In genomic region chr15:7823886-7824285, GRCm38 (mm10) we compare ENCODE assay signal across 26 mouse cellular contexts. TPM values are rescaled to one million over a fixed set of nuclear protein-coding genes. Genes with fewer than 3 reads are reported as not detected.
A peak's percentile ranks its signal among the peaks of the same experiment; 100 is the strongest.
DNase-seq lines count a peak whose midpoint lies in the region; ATAC-seq and TF ChIP-seq lines count a peak whose summit lies in the region.
"Had no signal": no experiment of that assay in that cellular context is flagged by ENCODE, and none has a peak within 500 bp of the region (broad histone marks: within the 10 kb centered on the region; RNA-seq: fewer than 3 reads in every experiment).

No protein-coding gene starts in this region.

- intact Hi-C loops in heart, postnatal 25 days (cut with DNase I), result no loop called here

- H3K36me3 ChIP-seq in heart, embryonic 10.5 days, result no peaks in the 10 kb centered on the region
- H3K36me3 ChIP-seq in heart, embryonic 11.5 days (ENCODE audit: control insufficient read depth, insufficient read depth, low read length), result no peaks in the 10 kb centered on the region
- no peaks in the 10 kb centered on the region for H3K36me3 ChIP-seq in heart, postnatal 0 days (replicated peaks; ENCODE audit: control insufficient read depth, insufficient read depth, low read length)
- no peaks in the 10 kb centered on the region for H3K36me3 ChIP-seq in kidney, embryonic 16.5 days (ENCODE audit: insufficient read depth, low read length)
- H3K36me3 ChIP-seq in kidney, adult 2 months (ENCODE audit: control insufficient read depth, insufficient read depth, low read length), result no peaks in the 10 kb centered on the region
- H3K36me3 ChIP-seq: heart, embryonic 12.5 days; midbrain, embryonic 12.5 days had no signal

- peaks cover 15% of the 10 kb centered on the region; the same call in 1 of the 2 replicates for H3K4me1 ChIP-seq in heart, embryonic 10.5 days
- H3K4me1 ChIP-seq in heart, embryonic 11.5 days (ENCODE audit: control insufficient read depth, insufficient read depth, low read length), result peaks cover 5% of the 10 kb centered on the region
- peaks cover 7% of the 10 kb centered on the region; the same call in 1 of the 2 replicates for H3K4me1 ChIP-seq in heart, postnatal 0 days (ENCODE audit: control insufficient read depth, insufficient read depth)
- H3K4me1 ChIP-seq in kidney, embryonic 16.5 days (ENCODE audit: insufficient read depth, low read length), result peaks cover 13% of the 10 kb centered on the region
- no peaks in the 10 kb centered on the region for H3K4me1 ChIP-seq in kidney, adult 2 months (ENCODE audit: control insufficient read depth, insufficient read depth, low read length)
- H3K4me1 ChIP-seq: midbrain, embryonic 12.5 days had no signal

- TF ChIP-seq CTCF in heart, postnatal 0 days (IDR thresholded peaks at IDR 0.05; ENCODE audit: low read depth), result no peak
- TF ChIP-seq CTCF in kidney, adult 2 months (conservative IDR thresholded peaks at IDR 0.05; ENCODE audit: insufficient read depth, insufficient read length, low read depth, low read length), result no peak

- H3K4me3 ChIP-seq in heart, embryonic 10.5 days, result no peak overlapping the region
- no peak overlapping the region for H3K4me3 ChIP-seq in heart, embryonic 11.5 days (ENCODE audit: low read depth, low read length)
- H3K4me3 ChIP-seq in heart, postnatal 0 days (ENCODE audit: low read depth, low read length), result no peak overlapping the region
- no peak overlapping the region for H3K4me3 ChIP-seq in kidney, embryonic 16.5 days (ENCODE audit: low read length)
- H3K4me3 ChIP-seq in kidney, adult 2 months (ENCODE audit: insufficient read depth, low read depth, low read length), result no peak overlapping the region
- H3K4me3 ChIP-seq: erythroblast, embryonic 14.5 days; gastrocnemius, adult 2 months; heart, embryonic 12.5 days; midbrain, embryonic 12.5 days had no signal

- TF ChIP-seq POLR2A in kidney, adult 2 months (IDR thresholded peaks at IDR 0.05; ENCODE audit: low read depth, low read length), result no peak

- H3K9ac ChIP-seq in heart, embryonic 11.5 days (ENCODE audit: low read depth, low read length), result no peak overlapping the region
- no peak overlapping the region for H3K9ac ChIP-seq in heart, postnatal 0 days (replicated peaks; ENCODE audit: low read depth, low read length)
- no peak overlapping the region for H3K9ac ChIP-seq in kidney, embryonic 16.5 days (replicated peaks; ENCODE audit: low read length)
- H3K9ac ChIP-seq: heart, embryonic 12.5 days; liver, embryonic 14.5 days; midbrain, embryonic 12.5 days had no signal

- no peak for DNase-seq in heart, embryonic 10.5 days (ENCODE audit: low spot score)
- DNase-seq in heart, postnatal 0 days (ENCODE audit: low spot score), result no peak
- DNase-seq in heart, postnatal 25 days (ENCODE audit: low spot score), result no peak
- no peak for DNase-seq in kidney, adult 2 months
- DNase-seq: adrenal gland, postnatal 10 days; cerebellum, adult 9-11 months; gastrocnemius, adult 2 months; gastrocnemius, postnatal 36 days; kidney, adult 11 months; layer of hippocampus, postnatal 36 days; liver; lung, adult 2 months; thymus, adult 2 months; thymus, postnatal 36 days had no signal

- no peak overlapping the region for H3K4me2 ChIP-seq in heart, embryonic 11.5 days
- H3K4me2 ChIP-seq in heart, postnatal 0 days (ENCODE audit: low read depth, low read length), result no peak overlapping the region
- no peak overlapping the region for H3K4me2 ChIP-seq in kidney, embryonic 16.5 days (replicated peaks; ENCODE audit: low read depth, low read length)
- H3K4me2 ChIP-seq: heart, embryonic 12.5 days; midbrain, embryonic 12.5 days had no signal

- 56% methylated on average over 6 of the region's 6 CpGs for WGBS in heart, embryonic 10.5 days
- WGBS in heart, embryonic 11.5 days (ENCODE audit: insufficient replicate concordance), result 50% methylated on average over 6 of the region's 6 CpGs
- 39% methylated on average over 6 of the region's 6 CpGs for WGBS in heart, postnatal 0 days
- WGBS in kidney, embryonic 16.5 days, result 54% methylated on average over 6 of the region's 6 CpGs
- 50% methylated on average over 6 of the region's 6 CpGs for WGBS in kidney, adult 2 months

- peaks cover 16% of the 10 kb centered on the region for H3K27me3 ChIP-seq in heart, embryonic 10.5 days (ENCODE audit: insufficient read depth, poor library complexity, severe bottlenecking)
- peaks cover 3% of the 10 kb centered on the region; the same call in 1 of the 2 replicates for H3K27me3 ChIP-seq in heart, embryonic 11.5 days (ENCODE audit: control insufficient read depth, insufficient read depth, low read length)
- peaks cover 12% of the 10 kb centered on the region for H3K27me3 ChIP-seq in heart, postnatal 0 days (ENCODE audit: control insufficient read depth, insufficient read depth, low read length)
- no peaks in the 10 kb centered on the region for H3K27me3 ChIP-seq in kidney, embryonic 16.5 days (ENCODE audit: insufficient read depth, low read length)
- no peaks in the 10 kb centered on the region; the same call in 1 of the 2 replicates for H3K27me3 ChIP-seq in kidney, adult 2 months (replicated peaks; ENCODE audit: control insufficient read depth, insufficient read depth, low read length)
- H3K27me3 ChIP-seq: Patski had no signal

- no peaks in the 10 kb centered on the region for H3K9me3 ChIP-seq in heart, embryonic 10.5 days
- no peaks in the 10 kb centered on the region for H3K9me3 ChIP-seq in heart, embryonic 11.5 days (replicated peaks; ENCODE audit: control insufficient read depth, low read length)
- no peaks in the 10 kb centered on the region for H3K9me3 ChIP-seq in heart, postnatal 0 days (replicated peaks; ENCODE audit: control insufficient read depth, low read length)
- no peaks in the 10 kb centered on the region for H3K9me3 ChIP-seq in kidney, embryonic 16.5 days (ENCODE audit: low read length)
- H3K9me3 ChIP-seq: heart, embryonic 12.5 days; midbrain, embryonic 12.5 days had no signal

- peak overlapping the region; percentile 52; the same call in 1 of the 2 replicates for H3K27ac ChIP-seq in heart, embryonic 10.5 days
- H3K27ac ChIP-seq in heart, embryonic 11.5 days (ENCODE audit: low read depth, low read length), result no peak overlapping the region
- no peak overlapping the region for H3K27ac ChIP-seq in heart, postnatal 0 days (ENCODE audit: low read depth)
- H3K27ac ChIP-seq in kidney, embryonic 16.5 days (ENCODE audit: low read length), result no peak overlapping the region
- H3K27ac ChIP-seq in kidney, adult 2 months (ENCODE audit: insufficient read depth, low read depth, low read length), result no peak overlapping the region
- H3K27ac ChIP-seq: gastrocnemius, adult 2 months; kidney, postnatal 0 days; liver, embryonic 14.5 days; midbrain, embryonic 12.5 days had no signal

- TF ChIP-seq EP300 in heart, postnatal 0 days (IDR thresholded peaks at IDR 0.05; ENCODE audit: low read depth), result no peak

- ATAC-seq in heart, embryonic 11.5 days (replicated peaks; ENCODE audit: insufficient number of reproducible peaks, low FRiP score, low TSS enrichment), result no peak
- ATAC-seq in heart, postnatal 0 days (ENCODE audit: insufficient read depth, low read depth), result peak; percentile 24; the same call in 1 of the 2 replicates
- peak; percentile 69; the same call in 1 of the 2 replicates for ATAC-seq in kidney, embryonic 16.5 days (ENCODE audit: low FRiP score, low TSS enrichment)
- ATAC-seq: forebrain, embryonic 16.5 days; inflammation-experienced regulatory T-cells, adult 6 months; Patski had no signal

RNA-seq across cellular contexts. Expression of gene Gdnf, which starts 13.2 kb away (rescaled TPM):
- polyA plus RNA-seq in heart, embryonic 10.5 days (2016; fragmentation: Nextera tagmentation; extraction: Ambion mirVana), result 0.14 and 0.30 TPM in 2 replicates
- polyA plus RNA-seq in heart, embryonic 11.5 days (2014; fragmentation: Nextera tagmentation; extraction: Ambion mirVana), result 0.06 and 0.14 TPM in 2 replicates
- 0.15 and 0.65 TPM in 2 replicates for total RNA-seq in heart, postnatal 0 days (2014; rRNA removed; ENCODE audit: low replicate concordance)
- 0.15 and 0.20 TPM in 2 replicates for polyA plus RNA-seq in heart, postnatal 0 days (2015; fragmentation: Nextera tagmentation; extraction: Ambion mirVana)
- under 1 TPM; 0.47 to 0.59 TPM for total RNA-seq in heart, postnatal 25 days (2021)
- 6.8 and 8.7 TPM in 2 replicates for polyA plus RNA-seq in kidney, embryonic 16.5 days (2015; fragmentation: Nextera tagmentation; extraction: Ambion mirVana)
- polyA plus RNA-seq in kidney, adult 2 months (2012; rRNA removed), result 0.13 and 0.27 TPM in 2 replicates
- total RNA-seq: megakaryocyte progenitor cell, adult 5-6 weeks; MEL had no signal
- polyA plus RNA-seq: erythroblast, embryonic 14.5 days; inflammation-experienced regulatory T-cells, adult 6 months had no signal
